Mouse (Mus musculus): ENCODE measurements around the gene Nsun4. TPM values are rescaled to one million over a fixed set of nuclear protein-coding genes. Genes with fewer than 3 reads are reported as not detected.

The Nsun4 gene
- total RNA-seq, 2 experiments from 2014 or later: 24.4 to 25.6 TPM

- no peak for DNase-seq
Observed at GRCm38 (mm10) chr4:116049211-116049610, 4.5 kb downstream of the Nsun4 start.

GRCm38 (mm10) chr4:116048130-116048920, 5.4 kb downstream of the Nsun4 start:
- DNase-seq: peak; percentile 6 to 11
- intact Hi-C loops (cut with DNase I): no loop called here

More at GRCm38 (mm10) chr4:116049211-116049610, 4.5 kb downstream of the Nsun4 start:
- intact Hi-C loops (cut with DNase I): no loop called here

- intact Hi-C loops (cut with DNase I): no loop called here
- DNase-seq: no peak
Observed at GRCm38 (mm10) chr4:116047681-116048080, 6.0 kb downstream of the Nsun4 start.

GRCm38 (mm10) chr4:116046604-116047003, 7.1 kb downstream of the Nsun4 start:
- intact Hi-C loops (cut with DNase I): no loop called here
- no peak for DNase-seq

GRCm38 (mm10) chr4:116042186-116042585, 11.5 kb downstream of the Nsun4 start:
- intact Hi-C loops (cut with DNase I): no loop called here

GRCm38 (mm10) chr4:116040466-116040865, 13.2 kb downstream of the Nsun4 start:
- intact Hi-C loops (cut with DNase I): no loop called here

More at GRCm38 (mm10) chr4:116042186-116042585, 11.5 kb downstream of the Nsun4 start:
- DNase-seq: no peak

GRCm38 (mm10) chr4:116033374-116033773, 20.3 kb downstream of the Nsun4 start:
- DNase-seq: no peak
- intact Hi-C loops (cut with DNase I): no loop called here

More at GRCm38 (mm10) chr4:116040466-116040865, 13.2 kb downstream of the Nsun4 start:
- no peak for DNase-seq

GRCm38 (mm10) chr4:116032906-116033305, 20.8 kb downstream of the Nsun4 start:
- DNase-seq: no peak
- intact Hi-C loops (cut with DNase I): no loop called here

- no peak for DNase-seq
- intact Hi-C loops (cut with DNase I): no loop called here
Observed at GRCm38 (mm10) chr4:116017902-116018746, 35.6 kb downstream of the Nsun4 start, which contains the start of gene Faah. TSS of gene Faah (minus strand) at chr4:116017926.

- peak; percentile 67 to 73 for DNase-seq
- intact Hi-C loops (cut with DNase I): no loop called here
Observed at GRCm38 (mm10) chr4:116017300-116017901, 36.3 kb downstream of the Nsun4 start.

- intact Hi-C loops (cut with DNase I): no loop called here
- no peak for DNase-seq
Observed at GRCm38 (mm10) chr4:116016862-116017299, 36.8 kb downstream of the Nsun4 start.

- intact Hi-C loops (cut with DNase I): no loop called here
- DNase-seq: no peak
Observed at GRCm38 (mm10) chr4:116016396-116016795, 37.3 kb downstream of the Nsun4 start.

- DNase-seq: no peak
- intact Hi-C loops (cut with DNase I): no loop called here
Observed at GRCm38 (mm10) chr4:116015996-116016395, 37.7 kb downstream of the Nsun4 start.

- intact Hi-C loops (cut with DNase I): no loop called here
- no peak for DNase-seq
Observed at GRCm38 (mm10) chr4:116015502-116015901, 38.2 kb downstream of the Nsun4 start.

- intact Hi-C loops (cut with DNase I): no loop called here
- DNase-seq: no peak
Observed at GRCm38 (mm10) chr4:116010186-116010585, 43.5 kb downstream of the Nsun4 start.

- intact Hi-C loops (cut with DNase I): no loop called here
- no peak for DNase-seq
Observed at GRCm38 (mm10) chr4:116001206-116001605, 52.5 kb downstream of the Nsun4 start.

GRCm38 (mm10) chr4:116000671-116001070, 53.0 kb downstream of the Nsun4 start:
- intact Hi-C loops (cut with DNase I): no loop called here
- no peak for DNase-seq

- DNase-seq: no peak
- intact Hi-C loops (cut with DNase I): no loop called here
Observed at GRCm38 (mm10) chr4:115996729-115997128, 56.9 kb downstream of the Nsun4 start.

- intact Hi-C loops (cut with DNase I): no loop called here
- no peak for DNase-seq
Observed at GRCm38 (mm10) chr4:115995376-115995730, 58.3 kb downstream of the Nsun4 start.

GRCm38 (mm10) chr4:115994662-115995375, 58.9 kb downstream of the Nsun4 start:
- no peak for DNase-seq
- intact Hi-C loops (cut with DNase I): no loop called here
